Mouse (Mus musculus) left cerebral cortex, postnatal 36 days (tissue): Measurements from ENCODE around the gene Olfr622. TPM values are rescaled to one million over a fixed set of nuclear protein-coding genes. Genes with fewer than 3 reads are reported as not detected.

Source experiments
- DNase-seq, 2 experiments: peaks; one replicate each; pipeline ENCODE4 v3.0.0; 2021 to 2022; ENCODE audit warnings: low spot score in 2 of 2, mixed read lengths in 1 of 2
- intact Hi-C: fragments of 180-260 bp; cut with DNase I; formaldehyde crosslinking; loops from one replicate; pipeline ENCODE4 v1.15.1; 2025
- total RNA-seq, 2 experiments: library from RNA; stranded (reverse); gene quantifications; 2 replicates each; pipeline ENCODE4 v1.2.3; 2021

Olfr622 gene
- not detected for total RNA-seq

- intact Hi-C loops = no loop called here
- no peak for DNase-seq
Observed at GRCm38 (mm10) chr7:103642602-103643001, at the start of gene Olfr622. TSS of gene Olfr622 (minus strand) at chr7:103642702.

DNA sequence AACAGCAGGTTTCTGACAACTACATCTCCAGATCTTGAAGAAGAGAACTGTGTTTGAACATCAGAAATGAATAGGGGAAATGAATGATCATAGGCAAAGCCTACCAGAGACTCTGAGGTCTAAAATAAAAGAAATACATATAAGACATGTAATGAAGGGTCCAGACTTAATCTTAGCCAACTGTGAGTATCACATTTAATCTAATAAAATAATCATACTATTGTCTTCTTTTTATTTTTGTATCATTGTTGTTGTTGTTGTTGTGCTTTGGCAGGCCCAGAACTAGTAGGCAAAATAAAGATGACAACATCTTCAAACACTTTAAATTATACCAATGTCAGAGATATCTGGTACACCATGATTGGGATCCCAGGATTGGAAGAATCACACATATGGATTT, 39.9 kb upstream of the Olfr622 start, which contains the start of gene Olfr625-ps1:
Gene Olfr625-ps1, plus strand, starts transcription at position 301 of the 400 bp plus-strand sequence.
- DNase-seq = no peak
- intact Hi-C loops = no loop called here

DNA sequence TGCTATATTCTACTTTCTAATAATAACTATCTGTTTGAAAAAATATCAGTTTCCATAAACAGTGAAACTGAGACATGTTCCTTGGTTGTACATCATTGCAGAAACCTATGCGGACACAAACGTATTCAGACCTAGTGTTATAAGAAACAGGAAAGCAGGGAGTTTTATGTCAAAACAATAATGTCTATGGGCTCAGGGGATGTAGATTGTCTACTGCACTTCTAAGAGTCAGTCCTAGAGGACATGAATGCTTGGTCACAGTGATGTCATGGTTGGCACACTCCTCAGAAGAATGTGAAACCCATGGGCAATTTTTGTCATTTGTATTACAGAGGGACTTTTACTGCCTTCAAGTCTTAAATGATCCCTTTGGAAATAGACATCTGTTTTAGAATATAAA, 28.6 kb upstream of the Olfr622 start, which contains the start of gene Olfr624:
Gene Olfr624, minus strand, starts transcription at position 101 of the 400 bp plus-strand sequence.
- no peak for DNase-seq
- intact Hi-C loops = no loop called here

GRCm38 (mm10) chr7:103663598-103663997, 21.1 kb upstream of the Olfr622 start, which contains the start of gene Olfr623:
TSS of gene Olfr623 (minus strand) at chr7:103663698.
- no peak for DNase-seq
- intact Hi-C loops = no loop called here

DNA sequence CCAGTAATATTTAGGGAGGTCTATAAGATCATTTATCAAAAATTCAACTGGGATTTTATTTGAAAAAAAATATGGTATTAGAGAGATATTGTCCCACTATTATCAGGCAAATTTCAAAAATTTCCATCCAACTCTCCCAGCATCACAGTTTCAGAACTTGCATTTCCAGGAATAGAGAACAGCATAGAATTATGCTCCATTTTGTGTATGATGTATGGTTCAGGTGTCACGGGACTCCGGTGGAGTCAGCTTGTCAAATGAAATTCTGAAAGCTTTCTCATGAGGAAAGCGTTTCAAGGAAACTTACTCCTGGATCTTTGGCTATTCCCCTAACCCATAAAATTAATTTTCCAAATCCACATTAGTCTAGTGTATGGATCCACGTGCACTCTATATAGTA, 1.6 kb upstream of the Olfr622 start:
- DNase-seq = no peak
- intact Hi-C loops = no loop called here

- DNase-seq = no peak
- intact Hi-C loops = no loop called here
Observed at GRCm38 (mm10) chr7:103636795-103637194, 5.7 kb downstream of the Olfr622 start.

DNA sequence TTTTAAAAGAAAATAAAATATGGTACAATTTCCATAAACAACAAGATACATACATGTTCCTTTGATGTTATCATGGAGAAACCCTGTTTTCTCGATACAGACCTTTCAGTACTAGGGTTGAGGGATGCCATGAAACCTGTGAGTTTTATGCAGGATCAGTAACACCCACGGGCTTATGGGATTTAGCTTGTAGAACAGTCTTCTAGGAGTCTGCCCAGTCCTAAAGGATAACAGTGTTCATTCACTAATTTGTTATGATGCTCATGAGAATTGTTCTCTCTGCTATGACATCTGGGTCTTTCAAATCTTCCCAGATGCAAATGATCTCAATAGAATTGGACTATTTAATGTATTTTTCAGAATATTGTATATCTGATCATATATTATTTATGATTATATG, 30.1 kb downstream of the Olfr622 start, which contains the start of gene Olfr620:
Gene Olfr620, minus strand, starts transcription at position 101 of the 400 bp plus-strand sequence.
- intact Hi-C loops = no loop called here
- no peak for DNase-seq

DNA sequence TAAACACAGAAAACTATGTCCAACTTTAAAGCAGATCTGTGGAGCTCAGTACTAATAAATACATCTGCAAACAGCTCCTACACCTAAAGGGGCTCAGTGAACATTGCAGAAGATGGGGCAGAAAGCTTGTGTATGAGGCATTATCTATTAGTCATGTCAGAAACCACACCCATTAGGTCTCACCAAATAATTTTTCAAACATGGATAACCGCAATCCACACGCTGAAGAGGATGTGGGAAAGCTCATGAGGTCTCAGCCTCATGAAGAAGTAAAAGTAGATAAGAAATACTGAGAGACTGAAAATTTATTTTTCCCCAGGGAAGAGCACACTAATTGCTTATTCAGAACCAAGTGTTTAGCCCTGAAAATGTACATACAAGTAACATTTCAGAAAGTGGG, 35.1 kb downstream of the Olfr622 start:
- no peak for DNase-seq
- intact Hi-C loops = no loop called here

DNA sequence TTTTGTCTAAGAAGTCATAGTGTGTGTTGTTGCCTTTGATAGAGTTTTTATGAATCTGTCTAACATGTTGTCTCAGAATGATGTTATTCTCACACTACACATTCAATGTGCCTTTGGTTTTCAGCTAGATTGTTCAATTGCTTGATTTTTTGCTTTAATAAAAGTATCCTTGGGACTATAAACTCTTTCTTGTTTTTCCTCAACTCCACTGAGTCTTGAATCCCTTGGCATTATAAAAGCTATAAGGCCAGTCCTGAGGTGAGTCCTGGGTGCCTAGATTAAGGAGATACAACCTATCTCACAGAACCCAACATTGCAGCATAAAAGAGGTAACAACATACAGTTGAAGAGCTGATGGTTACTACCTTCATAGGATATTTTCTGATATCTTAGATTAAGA, 42.2 kb downstream of the Olfr622 start, which contains the start of gene Olfr619:
Gene Olfr619, plus strand, starts transcription at position 301 of the 400 bp plus-strand sequence.
- no peak for DNase-seq
- intact Hi-C loops = no loop called here

- no peak for DNase-seq
- intact Hi-C loops = no loop called here
Observed at GRCm38 (mm10) chr7:103589803-103590202, 52.7 kb downstream of the Olfr622 start, which contains the start of gene Olfr618. TSS of gene Olfr618 (plus strand) at chr7:103590103.

Other genes with a start within 250 kb of the Olfr622 start
- not detected for gene Usp17lc, start 227.6 kb downstream of the Olfr622 start, total RNA-seq
- gene Olfr605, start 197.3 kb downstream of the Olfr622 start, total RNA-seq = not detected
- not detected for gene Olfr606, start 193.7 kb downstream of the Olfr622 start, total RNA-seq
- gene Olfr607, start 178.6 kb downstream of the Olfr622 start, total RNA-seq = not detected
- gene Olfr608, start 172.8 kb downstream of the Olfr622 start, total RNA-seq = not detected
- not detected for gene Olfr609, start 144.6 kb downstream of the Olfr622 start, total RNA-seq
- not detected for gene Olfr610, start 130.6 kb downstream of the Olfr622 start, total RNA-seq
- gene Olfr611, start 121.9 kb downstream of the Olfr622 start, total RNA-seq = not detected
- gene Olfr612, start 100.0 kb downstream of the Olfr622 start, total RNA-seq = not detected
- gene Olfr613, start 94.6 kb downstream of the Olfr622 start, total RNA-seq = not detected
- not detected for gene Olfr615, start 86.6 kb downstream of the Olfr622 start, total RNA-seq
- gene Olfr616, start 73.6 kb downstream of the Olfr622 start, total RNA-seq = not detected
- gene Olfr617, start 69.6 kb downstream of the Olfr622 start, total RNA-seq = not detected
- gene Olfr618, start 52.6 kb downstream of the Olfr622 start, total RNA-seq = not detected
- not detected for gene Olfr619, start 42.1 kb downstream of the Olfr622 start, total RNA-seq
- gene Olfr620, start 30.2 kb downstream of the Olfr622 start, total RNA-seq = not detected
- gene Olfr623, start 21.0 kb upstream of the Olfr622 start, total RNA-seq = not detected
- under 1 TPM in 1 of 2 experiments, not detected in 1; 0.07 TPM for gene Olfr624, start 28.5 kb upstream of the Olfr622 start, total RNA-seq
- gene Olfr625-ps1, start 40.0 kb upstream of the Olfr622 start, total RNA-seq = not detected
- gene Olfr243, start 72.0 kb upstream of the Olfr622 start, total RNA-seq = not detected
- not detected for gene Olfr628, start 87.7 kb upstream of the Olfr622 start, total RNA-seq
- not detected for gene Olfr629, start 102.2 kb upstream of the Olfr622 start, total RNA-seq
- not detected for gene Olfr630, start 114.6 kb upstream of the Olfr622 start, total RNA-seq
- gene Olfr69, start 128.9 kb upstream of the Olfr622 start, total RNA-seq = not detected
- gene Olfr68, start 137.0 kb upstream of the Olfr622 start, total RNA-seq = not detected
- gene Olfr67, start 149.1 kb upstream of the Olfr622 start, total RNA-seq = not detected
- 10 to 100 TPM; 49.8 to 50.7 TPM for gene Hbb-bt, start 171.3 kb upstream of the Olfr622 start, total RNA-seq
- 100 to 1,000 TPM; 365 to 420 TPM for gene Hbb-bs, start 185.4 kb upstream of the Olfr622 start, total RNA-seq
- not detected for gene Hbb-bh2, start 197.8 kb upstream of the Olfr622 start, total RNA-seq
- gene Hbb-bh1, start 200.5 kb upstream of the Olfr622 start, total RNA-seq = not detected
- gene Hbb-y, start 210.5 kb upstream of the Olfr622 start, total RNA-seq = not detected
- not detected for gene Olfr66, start 243.6 kb upstream of the Olfr622 start, total RNA-seq